ENCODE assay signal across 14 mouse cellular contexts in the genomic region with DNA sequence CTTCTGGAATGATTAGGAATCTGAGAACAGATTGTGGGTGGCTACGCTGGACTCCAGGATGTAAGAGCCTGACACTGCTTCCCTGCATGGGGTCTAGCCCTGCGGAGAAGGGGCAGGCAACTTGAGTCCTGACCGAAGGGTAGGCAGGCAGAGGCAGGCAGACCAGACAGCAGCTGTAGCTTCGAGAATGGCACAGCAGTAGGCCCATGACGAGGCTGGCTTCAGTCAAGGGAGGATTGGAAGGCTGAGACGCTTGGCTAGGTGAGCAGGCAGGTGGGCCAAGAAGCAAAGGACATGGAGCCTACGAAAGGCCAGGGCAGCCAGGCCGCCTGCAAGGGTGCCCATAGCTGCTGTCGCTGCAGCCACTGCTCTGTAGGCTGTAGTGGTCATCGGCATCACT. TPM values are rescaled to one million over a fixed set of nuclear protein-coding genes. Genes with fewer than 3 reads are reported as not detected.
DNase-seq lines count a peak whose midpoint lies in the region; TF ChIP-seq lines count a peak whose summit lies in the region.
"Had no signal": no experiment of that assay in that cellular context is flagged by ENCODE, and none has a peak within 500 bp of the region (broad histone marks: within the 10 kb centered on the region; RNA-seq: fewer than 3 reads in every experiment).

No protein-coding gene starts in this region.

- peak overlapping the region; percentile 28; the same call in 1 of the 2 replicates for H3K27ac ChIP-seq in left cerebral cortex, adult 2 months
- H3K27ac ChIP-seq: hindbrain, postnatal 0 days; liver, embryonic 13.5 days had no signal

- intact Hi-C loops in left cerebral cortex, adult 2 months (cut with DNase I) = no loop called here

- no peak overlapping the region for H3K4me3 ChIP-seq in left cerebral cortex, adult 2 months
- H3K4me3 ChIP-seq: liver, embryonic 13.5 days had no signal

- TF ChIP-seq CTCF in left cerebral cortex, adult 2 months (IDR thresholded peaks at IDR 0.05) = no peak

- DNase-seq in adrenal gland, postnatal 10 days = peak; percentile 1
- no peak for DNase-seq in adrenal gland, adult 18-20 months (ENCODE audit: low spot score in 2 of 2)
- peak in 1 of 2 experiments; percentile 6 for DNase-seq in left cerebral cortex, adult 2 months (ENCODE audit: extremely low spot score in 1 of 2, low spot score in 2 of 2)
- no peak for DNase-seq in left cerebral cortex, adult 9 months (ENCODE audit: low spot score in 2 of 2)
- DNase-seq in urinary bladder, adult 2 months (ENCODE audit: low spot score) = peak; percentile 22
- DNase-seq in urinary bladder, postnatal 14 days (ENCODE audit: low spot score) = no peak
- peak; percentile 3 for DNase-seq in testis, postnatal 14 days (ENCODE audit: low spot score)
- no peak for DNase-seq in adrenal gland, postnatal 36 days
- DNase-seq: embryo, embryonic 11 days; forebrain, postnatal 0 days; kidney, adult 2 months; liver, embryonic 13.5 days; right cerebral cortex, postnatal 14 days had no signal

RNA-seq across cellular contexts. Expression of gene Haus3, which starts 7.4 kb away (rescaled TPM):
- total RNA-seq in adrenal gland, postnatal 10 days (2021) = 1 to 10 TPM; 9.3 to 9.8 TPM
- total RNA-seq in adrenal gland, adult 18-20 months (2021) = 1 to 10 TPM; 8.3 to 9.3 TPM
- 1 to 10 TPM; 7.7 to 8.5 TPM for total RNA-seq in left cerebral cortex, adult 2 months (2021)
- 5.3 and 6.1 TPM in 2 replicates for polyA plus RNA-seq in urinary bladder, adult 2 months (2012; rRNA removed)
- 10 to 100 TPM in 1 of 2 experiments, 1 to 10 TPM in 1; 8.9 to 10.3 TPM for total RNA-seq in adrenal gland, postnatal 36 days (2021)

RNA-seq across cellular contexts. Expression of gene Poln, which starts 7.4 kb away (rescaled TPM):
- total RNA-seq in adrenal gland, postnatal 10 days (2021) = 10 to 100 TPM; 37.3 to 40.0 TPM
- 10 to 100 TPM; 15.5 to 26.2 TPM for total RNA-seq in adrenal gland, adult 18-20 months (2021)
- total RNA-seq in left cerebral cortex, adult 2 months (2021) = 1 to 10 TPM; 2.1 to 2.3 TPM
- polyA plus RNA-seq in urinary bladder, adult 2 months (2012; rRNA removed) = 0.19 and 0.46 TPM in 2 replicates
- 1 to 10 TPM; 8.0 to 8.5 TPM for total RNA-seq in adrenal gland, postnatal 36 days (2021)

RNA-seq across cellular contexts. Expression of gene Mxd4, which starts 10.8 kb away (rescaled TPM):
- 100 to 1,000 TPM; 140 to 144 TPM for total RNA-seq in adrenal gland, postnatal 10 days (2021)
- 100 to 1,000 TPM; 108 to 114 TPM for total RNA-seq in adrenal gland, adult 18-20 months (2021)
- 10 to 100 TPM; 82.6 to 91.1 TPM for total RNA-seq in left cerebral cortex, adult 2 months (2021)
- polyA plus RNA-seq in urinary bladder, adult 2 months (2012; rRNA removed) = 78.7 and 85.4 TPM in 2 replicates
- 100 to 1,000 TPM; 133 to 137 TPM for total RNA-seq in adrenal gland, postnatal 36 days (2021)

Comparison
In these comparisons a context has a peak if more than half of its experiments do, and no peak if none do; other contexts are left out.
1. DNase-seq: peak in adrenal gland, postnatal 10 days (single experiment), urinary bladder, adult 2 months (single experiment) and testis, postnatal 14 days (single experiment); none in adrenal gland, adult 18-20 months (0 of 2), left cerebral cortex, adult 9 months (0 of 2), urinary bladder, postnatal 14 days (single experiment) and adrenal gland, postnatal 36 days (0 of 2).